Mouse (Mus musculus) megakaryocyte, embryonic 14.5 days (primary cell): ENCODE results near the gene Cox17. TPM values are rescaled to one million over a fixed set of nuclear protein-coding genes. Genes with fewer than 3 reads are reported as not detected.

Source experiments
- H3K27me3 ChIP-seq: replicated peaks from 2 replicates; pipeline ENCODE3; 2012; ENCODE audit warnings: inconsistent platforms
- H3K36me3 ChIP-seq: replicated peaks from 2 replicates; pipeline ENCODE3; 2012; ENCODE audit warnings: low read length, inconsistent platforms, mixed read lengths
- H3K4me1 ChIP-seq: 2 replicates; pipeline ENCODE4 v1.6.1; 2012; ENCODE audit warnings: inconsistent platforms
- H3K4me3 ChIP-seq: replicated peaks from 2 replicates; pipeline ENCODE3; 2012; ENCODE audit warnings: moderate library complexity, mild to moderate bottlenecking, inconsistent platforms
- H3K9me3 ChIP-seq: 2 replicates; pipeline ENCODE4 v1.6.1; 2012; ENCODE audit warnings: inconsistent platforms
- FLI1 ChIP-seq: IDR thresholded peaks from 2 replicates; pipeline ENCODE4 v1.6.1; 2012; ENCODE audit warnings: low read length, inconsistent platforms, mixed read lengths
- GATA1 ChIP-seq: IDR thresholded peaks from 3 replicates; pipeline ENCODE4 v1.6.1; 2012; ENCODE audit warnings: mixed read lengths, low read length, inconsistent platforms, borderline replicate concordance
- polyA plus RNA-seq: library from polyadenylated mRNA; stranded (reverse); fragments of >175 nt; gene quantifications from 2 replicates; pipeline ENCODE4 v1.2.3, GENCODE M21; 2012; ENCODE audit warnings: low replicate concordance; ENCODE audit not compliant: insufficient read depth

Gene Cox17
- polyA plus RNA-seq, 1 experiment, result 292 TPM

DNA sequence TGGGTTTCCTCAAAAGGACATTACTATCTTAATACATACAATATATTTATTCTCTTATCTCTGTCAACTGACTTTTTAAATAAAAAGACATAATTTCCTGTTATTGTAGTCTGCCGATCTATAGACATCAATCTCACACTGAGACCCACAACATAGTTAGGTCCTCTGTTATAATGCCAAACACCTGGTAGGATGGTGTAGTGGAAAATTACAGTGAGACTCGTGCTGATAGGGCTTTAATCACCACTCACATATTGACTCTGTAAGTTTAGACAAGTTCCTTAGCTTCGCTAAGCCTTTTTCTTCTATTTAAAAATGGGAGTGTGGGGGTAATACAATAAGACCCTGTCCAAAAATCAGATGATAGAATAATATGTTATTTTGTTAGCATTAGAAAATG, 13.1 kb downstream of the Cox17 start:
- TF ChIP-seq FLI1 (no peak), GATA1 (no peak)
- H3K4me1 ChIP-seq, result peaks cover 85% of the 10 kb centered on the region

GRCm38 (mm10) chr16:38360317-38360716, 13.5 kb downstream of the Cox17 start:
- Histone ChIP-seq H3K27me3 (no peaks in the 10 kb centered on the region), H3K4me1 (peaks cover 85% of the 10 kb centered on the region), H3K9me3 (no peaks in the 10 kb centered on the region), H3K36me3 (peaks cover 69% of the 10 kb centered on the region), H3K4me3 (no peak overlapping the region)
- no peak for TF ChIP-seq GATA1
- no peak for TF ChIP-seq FLI1

More for the DNA sequence above, 13.1 kb downstream of the Cox17 start:
- H3K4me3 ChIP-seq, result no peak overlapping the region
- peaks cover 67% of the 10 kb centered on the region for H3K36me3 ChIP-seq
- no peaks in the 10 kb centered on the region for H3K27me3 ChIP-seq
- no peaks in the 10 kb centered on the region for H3K9me3 ChIP-seq

- peaks cover 80% of the 10 kb centered on the region for H3K4me1 ChIP-seq
Measured at GRCm38 (mm10) chr16:38361933-38362332, 15.1 kb downstream of the Cox17 start, which contains the start of gene Popdc2. Gene Popdc2, plus strand, starts transcription at chr16:38362209.

GRCm38 (mm10) chr16:38362493-38363255, 15.9 kb downstream of the Cox17 start:
- no peaks in the 10 kb centered on the region for H3K9me3 ChIP-seq
- peaks cover 56% of the 10 kb centered on the region for H3K36me3 ChIP-seq
- H3K27me3 ChIP-seq, result no peaks in the 10 kb centered on the region
- TF ChIP-seq FLI1 (no peak), GATA1 (no peak)
- H3K4me3 ChIP-seq, result peak overlapping the region; percentile 48
- H3K4me1 ChIP-seq, result peaks cover 78% of the 10 kb centered on the region

More at GRCm38 (mm10) chr16:38361933-38362332, 15.1 kb downstream of the Cox17 start, which contains the start of gene Popdc2:
- Histone ChIP-seq H3K4me3 (peak within 1 kb of the TSS; percentile 48), H3K36me3 (peaks cover 63% of the 10 kb centered on the region), H3K27me3 (no peaks in the 10 kb centered on the region), H3K9me3 (no peaks in the 10 kb centered on the region)
- TF ChIP-seq FLI1 (no peak), GATA1 (no peak)

DNA sequence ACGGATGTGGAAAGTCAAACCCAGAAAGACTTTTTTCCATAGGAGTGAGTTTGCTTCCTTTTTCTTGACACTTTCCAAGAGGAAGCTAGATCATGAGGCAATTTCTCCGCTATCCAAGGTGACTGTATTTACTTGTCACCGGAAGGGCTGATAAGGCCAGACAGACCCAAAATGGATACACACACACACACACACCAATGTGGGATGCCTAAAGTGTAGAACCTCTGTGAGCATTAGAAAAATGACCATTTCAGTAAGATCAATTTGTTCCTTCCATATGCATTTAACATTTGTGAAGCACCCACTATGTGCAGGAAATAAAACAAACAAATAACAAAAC, 16.4 kb downstream of the Cox17 start:
- H3K27me3 ChIP-seq, result no peaks in the 10 kb centered on the region
- H3K4me1 ChIP-seq, result peaks cover 73% of the 10 kb centered on the region

GRCm38 (mm10) chr16:38363657-38364056, 16.9 kb downstream of the Cox17 start:
- no peaks in the 10 kb centered on the region for H3K27me3 ChIP-seq
- no peaks in the 10 kb centered on the region for H3K9me3 ChIP-seq
- peaks cover 47% of the 10 kb centered on the region for H3K36me3 ChIP-seq
- peaks cover 73% of the 10 kb centered on the region for H3K4me1 ChIP-seq
- H3K4me3 ChIP-seq, result peak overlapping the region; percentile 2
- TF ChIP-seq FLI1 (no peak), GATA1 (no peak)

More for the DNA sequence above, 16.4 kb downstream of the Cox17 start:
- Histone ChIP-seq H3K9me3 (no peaks in the 10 kb centered on the region), H3K4me3 (no peak overlapping the region), H3K36me3 (peaks cover 50% of the 10 kb centered on the region)
- no peak for TF ChIP-seq GATA1
- no peak for TF ChIP-seq FLI1

GRCm38 (mm10) chr16:38365390-38365789, 18.6 kb downstream of the Cox17 start:
- peaks cover 81% of the 10 kb centered on the region for H3K4me1 ChIP-seq
- TF ChIP-seq FLI1 (no peak), GATA1 (no peak)
- H3K9me3 ChIP-seq, result no peaks in the 10 kb centered on the region
- H3K27me3 ChIP-seq, result no peaks in the 10 kb centered on the region
- H3K36me3 ChIP-seq, result peaks cover 41% of the 10 kb centered on the region
- peak overlapping the region; percentile 91 for H3K4me3 ChIP-seq

- peaks cover 81% of the 10 kb centered on the region for H3K4me1 ChIP-seq
Measured at GRCm38 (mm10) chr16:38366231-38366630, 19.4 kb downstream of the Cox17 start.

GRCm38 (mm10) chr16:38368336-38368735, 21.5 kb downstream of the Cox17 start:
- H3K4me1 ChIP-seq, result peaks cover 83% of the 10 kb centered on the region
- TF ChIP-seq GATA1, result 0 out of 3 replicates have a peak, but pooled peaks have one; percentile 16
- TF ChIP-seq FLI1, result no peak

More at GRCm38 (mm10) chr16:38366231-38366630, 19.4 kb downstream of the Cox17 start:
- TF ChIP-seq GATA1, result no peak
- no peak for TF ChIP-seq FLI1
- Histone ChIP-seq H3K27me3 (no peaks in the 10 kb centered on the region), H3K9me3 (no peaks in the 10 kb centered on the region), H3K4me3 (peak overlapping the region; percentile 91), H3K36me3 (peaks cover 45% of the 10 kb centered on the region)

GRCm38 (mm10) chr16:38369000-38369399, 22.2 kb downstream of the Cox17 start:
- H3K27me3 ChIP-seq, result no peaks in the 10 kb centered on the region
- H3K4me1 ChIP-seq, result peaks cover 83% of the 10 kb centered on the region
- H3K4me3 ChIP-seq, result peak overlapping the region; percentile 29
- peaks cover 28% of the 10 kb centered on the region for H3K36me3 ChIP-seq
- H3K9me3 ChIP-seq, result no peaks in the 10 kb centered on the region
- TF ChIP-seq GATA1 (no peak), FLI1 (no peak)

More at GRCm38 (mm10) chr16:38368336-38368735, 21.5 kb downstream of the Cox17 start:
- no peaks in the 10 kb centered on the region for H3K27me3 ChIP-seq
- H3K9me3 ChIP-seq, result no peaks in the 10 kb centered on the region
- peak overlapping the region; percentile 83 for H3K4me3 ChIP-seq
- H3K36me3 ChIP-seq, result peaks cover 35% of the 10 kb centered on the region

DNA sequence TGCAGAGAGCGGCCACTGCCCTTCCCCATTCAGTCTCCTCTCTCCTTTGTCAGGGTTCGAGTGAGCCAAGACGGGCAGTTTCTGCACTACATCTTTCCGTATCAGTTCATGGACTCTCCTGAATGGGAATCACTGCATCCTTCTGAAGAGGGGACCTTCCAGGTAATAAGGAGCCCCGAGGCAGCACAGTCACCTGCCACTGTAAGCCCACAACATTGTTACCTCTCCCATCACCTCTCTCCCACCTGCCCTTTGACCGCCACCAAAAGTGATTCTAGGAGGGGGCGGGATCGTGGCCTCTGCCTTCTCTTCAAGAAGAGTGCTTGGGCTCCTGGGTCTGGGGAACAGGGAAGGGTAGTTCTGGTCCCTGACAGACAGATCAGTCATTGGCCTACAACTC, 22.6 kb downstream of the Cox17 start:
- Histone ChIP-seq H3K9me3 (no peaks in the 10 kb centered on the region), H3K4me3 (no peak overlapping the region), H3K4me1 (peaks cover 83% of the 10 kb centered on the region), H3K36me3 (peaks cover 24% of the 10 kb centered on the region), H3K27me3 (no peaks in the 10 kb centered on the region)
- TF ChIP-seq FLI1 (no peak), GATA1 (no peak)
